Mouse (Mus musculus): ENCODE measurements around the gene Gm10100.
"Not testable (repeated sequence)": the region's sequence is repeated elsewhere in the genome, so short reads cannot be mapped to it uniquely, and the experiment has no call there.

DNA sequence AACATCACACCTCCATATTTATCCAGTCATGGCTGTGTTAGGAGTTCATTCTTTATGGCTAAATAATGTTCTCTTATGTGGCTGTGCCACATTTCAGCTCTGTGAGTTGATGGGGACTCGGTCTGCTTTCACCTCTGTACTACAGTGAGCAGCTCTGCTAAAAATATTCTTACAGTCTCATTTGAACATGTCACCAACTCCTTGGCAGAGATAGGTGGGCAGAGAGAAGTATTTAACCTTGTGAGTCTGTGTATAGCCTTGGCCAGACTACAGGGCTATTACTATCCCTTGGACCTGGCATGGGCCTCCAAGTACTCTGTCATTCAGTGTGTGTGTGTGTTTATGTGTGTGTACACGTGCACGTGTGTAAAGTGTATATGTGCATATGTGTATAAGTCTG is 45.9 kb downstream of the Gm10100 start:
- TF ChIP-seq POLR2A (IDR thresholded peaks at IDR 0.05; ENCODE audit: insufficient read depth, low read depth, low read length); CTCF (IDR thresholded peaks at IDR 0.05); EP300 (IDR thresholded peaks at IDR 0.05; ENCODE audit: insufficient read depth, low read depth, low read length): not testable (repeated sequence)
